Mouse (Mus musculus): ENCODE measurements around the gene 1700023F06Rik. TPM values are rescaled to one million over a fixed set of nuclear protein-coding genes. Genes with fewer than 3 reads are reported as not detected.
A peak's percentile ranks its signal among the peaks of the same experiment; 100 is the strongest.

1700023F06Rik gene
- polyA plus RNA-seq, 1 experiment from 2014 or later: 0.57 TPM

- no peaks in the 10 kb centered on the region for H3K9me3 ChIP-seq (ENCODE audit: control insufficient read depth, low read length)
- H3K36me3 ChIP-seq (ENCODE audit: control insufficient read depth, insufficient read depth, low read length): no peaks in the 10 kb centered on the region
- 0 out of 2 replicates have a peak, but pooled peaks cover 2% of the 10 kb centered on the region for H3K4me1 ChIP-seq (ENCODE audit: control insufficient read depth, insufficient read depth, low read length)
- no peak overlapping the region for H3K4me2 ChIP-seq (ENCODE audit: low read depth, low read length)
- H3K9ac ChIP-seq (ENCODE audit: low read depth, low read length): no peak overlapping the region
- H3K4me3 ChIP-seq (ENCODE audit: low read length): no peak overlapping the region
- 76% methylated on average over 7 of the region's 7 CpGs for WGBS
- H3K27ac ChIP-seq (ENCODE audit: low read length): no peak overlapping the region
- ATAC-seq: no peak
- H3K27me3 ChIP-seq (replicated peaks; ENCODE audit: control insufficient read depth, insufficient read depth, low read length): peaks cover 24% of the 10 kb centered on the region
These were observed 35.2 kb downstream of the 1700023F06Rik start for GRCm38 (mm10) chr11:103173041-103173770.

- no peaks in the 10 kb centered on the region for H3K9me3 ChIP-seq (ENCODE audit: control insufficient read depth, low read length)
- H3K36me3 ChIP-seq (ENCODE audit: control insufficient read depth, insufficient read depth, low read length): no peaks in the 10 kb centered on the region
- WGBS: 81% methylated on average over 6 of the region's 6 CpGs
- H3K9ac ChIP-seq (ENCODE audit: low read depth, low read length): no peak overlapping the region
- no peak overlapping the region for H3K27ac ChIP-seq (ENCODE audit: low read length)
- ATAC-seq: no peak
- H3K4me2 ChIP-seq (ENCODE audit: low read depth, low read length): no peak overlapping the region
- H3K4me1 ChIP-seq (ENCODE audit: control insufficient read depth, insufficient read depth, low read length): 0 out of 2 replicates have a peak, but pooled peaks cover 2% of the 10 kb centered on the region
- H3K4me3 ChIP-seq (ENCODE audit: low read length): no peak overlapping the region
- H3K27me3 ChIP-seq (replicated peaks; ENCODE audit: control insufficient read depth, insufficient read depth, low read length): peaks cover 24% of the 10 kb centered on the region
These were observed 35.8 kb downstream of the 1700023F06Rik start for GRCm38 (mm10) chr11:103172392-103173040.

GRCm38 (mm10) chr11:103171703-103172391 is 36.5 kb downstream of the 1700023F06Rik start:
- Histone ChIP-seq H3K9ac (ENCODE audit: low read depth, low read length) (no peak overlapping the region), H3K27me3 (replicated peaks; ENCODE audit: control insufficient read depth, insufficient read depth, low read length) (peaks cover 24% of the 10 kb centered on the region), H3K4me2 (ENCODE audit: low read depth, low read length) (peak overlapping the region; percentile 99; the same call in 1 of the 2 replicates), H3K27ac (ENCODE audit: low read length) (no peak overlapping the region; the same call in 1 of the 2 replicates), H3K9me3 (ENCODE audit: control insufficient read depth, low read length) (no peaks in the 10 kb centered on the region), H3K4me3 (ENCODE audit: low read length) (peak overlapping the region; percentile 64; the same call in 1 of the 2 replicates), H3K4me1 (ENCODE audit: control insufficient read depth, insufficient read depth, low read length) (0 out of 2 replicates have a peak, but pooled peaks cover 2% of the 10 kb centered on the region), H3K36me3 (ENCODE audit: control insufficient read depth, insufficient read depth, low read length) (no peaks in the 10 kb centered on the region)
- WGBS: 47% methylated on average over 9 of the region's 9 CpGs
- ATAC-seq: 0 out of 2 replicates have a peak, but pooled peaks have one; percentile 21

- Histone ChIP-seq H3K4me3 (ENCODE audit: low read length) (peak overlapping the region; percentile 64), H3K4me1 (ENCODE audit: control insufficient read depth, insufficient read depth, low read length) (0 out of 2 replicates have a peak, but pooled peaks cover 2% of the 10 kb centered on the region), H3K27me3 (replicated peaks; ENCODE audit: control insufficient read depth, insufficient read depth, low read length) (peaks cover 24% of the 10 kb centered on the region), H3K9me3 (ENCODE audit: control insufficient read depth, low read length) (no peaks in the 10 kb centered on the region), H3K4me2 (ENCODE audit: low read depth, low read length) (peak overlapping the region; percentile 99), H3K36me3 (ENCODE audit: control insufficient read depth, insufficient read depth, low read length) (no peaks in the 10 kb centered on the region), H3K27ac (ENCODE audit: low read length) (no peak overlapping the region), H3K9ac (ENCODE audit: low read depth, low read length) (peak overlapping the region; percentile 71)
- no peak for ATAC-seq
- WGBS: 3% methylated on average over 23 of the region's 23 CpGs
These were observed 37.1 kb downstream of the 1700023F06Rik start for GRCm38 (mm10) chr11:103171286-103171620.

GRCm38 (mm10) chr11:103170494-103171285 is 37.7 kb downstream of the 1700023F06Rik start, which contains the start of gene Fmnl1:
Fmnl1 (plus strand) TSS chr11:103171107.
- H3K4me3 ChIP-seq (ENCODE audit: low read length): peak within 1 kb of the TSS; percentile 64
- under 1% methylated on average over 54 of the region's 84 CpGs for WGBS
- H3K4me2 ChIP-seq (ENCODE audit: low read depth, low read length): peak within 1 kb of the TSS; percentile 99
- no peak within 1 kb of the TSS; the same call in 1 of the 2 replicates for H3K27ac ChIP-seq (ENCODE audit: low read length)
- H3K27me3 ChIP-seq (replicated peaks; ENCODE audit: control insufficient read depth, insufficient read depth, low read length): peaks cover 24% of the 10 kb centered on the region
- ATAC-seq: peak; percentile 46
- H3K4me1 ChIP-seq (ENCODE audit: control insufficient read depth, insufficient read depth, low read length): 0 out of 2 replicates have a peak, but pooled peaks cover 2% of the 10 kb centered on the region
- peak within 1 kb of the TSS; percentile 71 for H3K9ac ChIP-seq (ENCODE audit: low read depth, low read length)
- no peaks in the 10 kb centered on the region for H3K36me3 ChIP-seq (ENCODE audit: control insufficient read depth, insufficient read depth, low read length)
- H3K9me3 ChIP-seq (ENCODE audit: control insufficient read depth, low read length): no peaks in the 10 kb centered on the region

GRCm38 (mm10) chr11:103170111-103170493 is 38.3 kb downstream of the 1700023F06Rik start:
- H3K36me3 ChIP-seq (ENCODE audit: control insufficient read depth, insufficient read depth, low read length): no peaks in the 10 kb centered on the region
- 0 out of 2 replicates have a peak, but pooled peaks cover 2% of the 10 kb centered on the region for H3K4me1 ChIP-seq (ENCODE audit: control insufficient read depth, insufficient read depth, low read length)
- H3K27ac ChIP-seq (ENCODE audit: low read length): no peak overlapping the region
- peaks cover 24% of the 10 kb centered on the region for H3K27me3 ChIP-seq (replicated peaks; ENCODE audit: control insufficient read depth, insufficient read depth, low read length)
- ATAC-seq: no peak
- peak overlapping the region; percentile 71; the same call in 1 of the 2 replicates for H3K9ac ChIP-seq (ENCODE audit: low read depth, low read length)
- H3K9me3 ChIP-seq (ENCODE audit: control insufficient read depth, low read length): no peaks in the 10 kb centered on the region
- 51% methylated on average over 3 of the region's 3 CpGs for WGBS
- peak overlapping the region; percentile 99 for H3K4me2 ChIP-seq (ENCODE audit: low read depth, low read length)
- H3K4me3 ChIP-seq (ENCODE audit: low read length): peak overlapping the region; percentile 64

GRCm38 (mm10) chr11:103169664-103170063 is 38.7 kb downstream of the 1700023F06Rik start:
- no peak overlapping the region for H3K9ac ChIP-seq (ENCODE audit: low read depth, low read length)
- peaks cover 24% of the 10 kb centered on the region for H3K27me3 ChIP-seq (replicated peaks; ENCODE audit: control insufficient read depth, insufficient read depth, low read length)
- ATAC-seq: no peak
- no peaks in the 10 kb centered on the region for H3K36me3 ChIP-seq (ENCODE audit: control insufficient read depth, insufficient read depth, low read length)
- H3K9me3 ChIP-seq (ENCODE audit: control insufficient read depth, low read length): no peaks in the 10 kb centered on the region
- H3K4me3 ChIP-seq (ENCODE audit: low read length): no peak overlapping the region
- H3K27ac ChIP-seq (ENCODE audit: low read length): no peak overlapping the region
- H3K4me1 ChIP-seq (ENCODE audit: control insufficient read depth, insufficient read depth, low read length): 0 out of 2 replicates have a peak, but pooled peaks cover 2% of the 10 kb centered on the region
- WGBS: 80% methylated on average over 5 of the region's 5 CpGs
- no peak overlapping the region for H3K4me2 ChIP-seq (ENCODE audit: low read depth, low read length)

GRCm38 (mm10) chr11:103168690-103169390 is 39.5 kb downstream of the 1700023F06Rik start:
- no peak overlapping the region for H3K4me3 ChIP-seq (ENCODE audit: low read length)
- no peaks in the 10 kb centered on the region for H3K9me3 ChIP-seq (ENCODE audit: control insufficient read depth, low read length)
- no peaks in the 10 kb centered on the region for H3K36me3 ChIP-seq (ENCODE audit: control insufficient read depth, insufficient read depth, low read length)
- no peak overlapping the region for H3K4me2 ChIP-seq (ENCODE audit: low read depth, low read length)
- peaks cover 24% of the 10 kb centered on the region for H3K27me3 ChIP-seq (replicated peaks; ENCODE audit: control insufficient read depth, insufficient read depth, low read length)
- peaks cover 6% of the 10 kb centered on the region; the same call in 1 of the 2 replicates for H3K4me1 ChIP-seq (ENCODE audit: control insufficient read depth, insufficient read depth, low read length)
- WGBS: 24% methylated on average over 9 of the region's 9 CpGs
- H3K27ac ChIP-seq (ENCODE audit: low read length): no peak overlapping the region
- no peak overlapping the region for H3K9ac ChIP-seq (ENCODE audit: low read depth, low read length)
- ATAC-seq: no peak

All from intestine, embryonic 16.5 days (tissue).